ENCODE assay signal across 10 mouse cellular contexts in the genomic region with DNA sequence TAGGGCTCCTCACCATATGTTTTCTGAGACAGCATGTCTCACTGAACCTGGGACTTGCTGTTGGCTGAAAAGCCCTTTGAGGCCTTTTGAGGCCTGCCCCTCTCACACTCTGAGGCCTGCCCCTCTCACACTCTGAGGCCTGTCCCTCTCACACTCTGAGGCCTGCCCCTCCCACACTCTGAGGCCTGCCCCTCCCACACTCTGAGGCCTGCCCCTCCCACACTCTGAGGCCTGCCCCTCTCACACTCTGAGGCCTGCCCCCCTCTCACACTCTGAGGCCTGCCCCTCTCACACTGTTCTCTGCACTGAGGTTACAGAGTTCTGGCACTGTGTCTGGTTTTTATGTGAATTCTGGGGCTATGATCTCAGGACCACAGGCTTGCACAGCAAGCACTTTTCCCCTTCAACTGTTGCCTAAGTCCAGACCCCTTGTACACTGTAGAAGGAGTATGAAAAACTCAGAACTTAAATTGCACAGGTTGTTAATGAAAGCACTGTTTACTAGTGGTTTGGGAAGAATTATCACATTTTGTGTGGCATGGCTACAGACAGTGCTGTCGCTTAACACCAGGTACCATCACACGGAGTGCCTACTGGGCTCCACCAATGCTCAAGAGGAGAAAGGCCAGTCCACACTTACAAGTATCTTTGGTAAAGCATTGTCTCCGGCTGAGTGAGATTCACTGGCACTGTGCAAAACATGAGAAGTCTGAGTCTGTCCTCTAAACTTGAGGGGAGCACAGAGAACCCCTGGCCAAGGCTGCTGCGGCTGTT. TPM values are rescaled to one million over a fixed set of nuclear protein-coding genes. Genes with fewer than 3 reads are reported as not detected.
DNase-seq lines count a peak whose midpoint lies in the region; ATAC-seq lines count a peak whose summit lies in the region.
"Had no signal": no experiment of that assay in that cellular context is flagged by ENCODE, and none has a peak within 500 bp of the region (broad histone marks: within the 10 kb centered on the region; RNA-seq: fewer than 3 reads in every experiment).

No protein-coding gene starts in this region.

- no peaks in the 10 kb centered on the region for H3K36me3 ChIP-seq in lung, embryonic 15.5 days
- H3K36me3 ChIP-seq in forebrain, embryonic 14.5 days (ENCODE audit: control insufficient read depth, insufficient read depth, low read length) = no peaks in the 10 kb centered on the region
- no peaks in the 10 kb centered on the region for H3K36me3 ChIP-seq in neural tube, embryonic 11.5 days (ENCODE audit: control insufficient read depth, insufficient read depth, low read length)

- no peaks in the 10 kb centered on the region for H3K9me3 ChIP-seq in lung, embryonic 15.5 days
- no peaks in the 10 kb centered on the region for H3K9me3 ChIP-seq in forebrain, embryonic 14.5 days (replicated peaks; ENCODE audit: control insufficient read depth, low read length)
- no peaks in the 10 kb centered on the region for H3K9me3 ChIP-seq in neural tube, embryonic 11.5 days (ENCODE audit: control insufficient read depth, low read length)

- ATAC-seq in lung, embryonic 15.5 days (ENCODE audit: borderline replicate concordance, extremely low read depth, low FRiP score, low TSS enrichment) = peak; percentile 75
- ATAC-seq in forebrain, embryonic 14.5 days = peak; percentile 58; the same call in 1 of the 2 replicates
- peak; percentile 60 for ATAC-seq in neural tube, embryonic 11.5 days (ENCODE audit: insufficient read depth, low FRiP score, low TSS enrichment)

- no peak overlapping the region for H3K27ac ChIP-seq in lung, embryonic 15.5 days
- H3K27ac ChIP-seq in forebrain, embryonic 14.5 days (ENCODE audit: low read depth, low read length) = no peak overlapping the region
- H3K27ac ChIP-seq in neural tube, embryonic 11.5 days (ENCODE audit: low read depth, low read length) = no peak overlapping the region

- peaks cover 16% of the 10 kb centered on the region; the same call in 1 of the 2 replicates for H3K4me1 ChIP-seq in lung, embryonic 15.5 days
- H3K4me1 ChIP-seq in forebrain, embryonic 14.5 days (ENCODE audit: control insufficient read depth, insufficient read depth, low read length) = no peaks in the 10 kb centered on the region
- no peaks in the 10 kb centered on the region for H3K4me1 ChIP-seq in neural tube, embryonic 11.5 days (ENCODE audit: control insufficient read depth, insufficient read depth, low read length)

- no peak overlapping the region for H3K4me3 ChIP-seq in lung, embryonic 15.5 days
- H3K4me3 ChIP-seq in forebrain, embryonic 14.5 days (ENCODE audit: low read depth, low read length) = no peak overlapping the region
- H3K4me3 ChIP-seq in neural tube, embryonic 11.5 days (ENCODE audit: low read depth, low read length) = no peak overlapping the region

- no peak overlapping the region for H3K4me2 ChIP-seq in lung, embryonic 15.5 days
- no peak overlapping the region for H3K4me2 ChIP-seq in forebrain, embryonic 14.5 days (ENCODE audit: low read length)
- no peak overlapping the region for H3K4me2 ChIP-seq in neural tube, embryonic 11.5 days (ENCODE audit: low read depth)

- 69% methylated on average over 4 of the region's 4 CpGs for WGBS in lung, embryonic 15.5 days
- 80% methylated on average over 4 of the region's 4 CpGs for WGBS in forebrain, embryonic 14.5 days
- 77% methylated on average over 4 of the region's 4 CpGs for WGBS in neural tube, embryonic 11.5 days

- H3K9ac ChIP-seq in lung, embryonic 15.5 days = no peak overlapping the region
- H3K9ac ChIP-seq in forebrain, embryonic 14.5 days (ENCODE audit: low read length) = no peak overlapping the region
- H3K9ac ChIP-seq in neural tube, embryonic 11.5 days (ENCODE audit: low read length) = no peak overlapping the region

- no peak for DNase-seq in lung, postnatal 25 days (ENCODE audit: low spot score)
- peak; percentile 65 for DNase-seq in embryo, embryonic 10.5 days (ENCODE audit: low spot score)
- DNase-seq in forebrain, embryonic 14.5 days (ENCODE audit: low spot score) = peak; percentile 10
- peak; percentile 21 for DNase-seq in neural tube, embryonic 11.5 days (ENCODE audit: low spot score)
- no peak for DNase-seq in cerebellum, adult 11-12 months
- no peak for DNase-seq in spleen, adult 12 weeks (ENCODE audit: low spot score)
- DNase-seq: cerebellum, adult 11 months; right cerebral cortex, postnatal 4 days; thymus, postnatal 36 days had no signal

- H3K27me3 ChIP-seq in lung, embryonic 15.5 days = no peaks in the 10 kb centered on the region
- H3K27me3 ChIP-seq in forebrain, embryonic 14.5 days (replicated peaks; ENCODE audit: control insufficient read depth, insufficient read depth, low read length) = no peaks in the 10 kb centered on the region
- H3K27me3 ChIP-seq in neural tube, embryonic 11.5 days (ENCODE audit: control insufficient read depth, insufficient read depth, low read length) = no peaks in the 10 kb centered on the region

RNA-seq across cellular contexts. Expression of gene Lca5, which starts 41.4 kb away (rescaled TPM):
- 14.5 and 18.4 TPM in 2 replicates for polyA plus RNA-seq in lung, embryonic 15.5 days (2015; fragmentation: Nextera tagmentation; extraction: Ambion mirVana)
- 21.2 and 23.8 TPM in 2 replicates for polyA plus RNA-seq in forebrain, embryonic 14.5 days (2014; fragmentation: Nextera tagmentation; extraction: Ambion mirVana)
- polyA plus RNA-seq in neural tube, embryonic 11.5 days (2014; fragmentation: Nextera tagmentation; extraction: Ambion mirVana) = 21.9 and 24.2 TPM in 2 replicates

Comparison
In these comparisons a context has a peak if more than half of its experiments do, and no peak if none do; other contexts are left out.
1. DNase-seq: peak in embryo, embryonic 10.5 days (single experiment), forebrain, embryonic 14.5 days (single experiment) and neural tube, embryonic 11.5 days (single experiment); none in lung, postnatal 25 days (single experiment), cerebellum, adult 11-12 months (single experiment) and spleen, adult 12 weeks (single experiment).
2. Peak in every context shown above with its lines, with median percentiles within 50 percentile points of each other: ATAC-seq.